Mouse (Mus musculus) hindbrain, embryonic 13.5 days (tissue): ENCODE data around the gene Focad. TPM values are rescaled to one million over a fixed set of nuclear protein-coding genes. Genes with fewer than 3 reads are reported as not detected.
"Not testable (repeated sequence)": the region's sequence is repeated elsewhere in the genome, so short reads cannot be mapped to it uniquely, and the experiment has no call there.

Experiments
- ATAC-seq: fragments of 200-750 bp; cut with Nextera tagmentation; 2 replicates; pipeline ENCODE4 v1.8.0; 2017; ENCODE audit warnings: moderate TSS enrichment; ENCODE audit not compliant: low FRiP score
- H3K27ac ChIP-seq: fragments of 300-500 bp; sonication (generic); 2 replicates; pipeline ENCODE4 v1.5.1; 2015; ENCODE audit warnings: inconsistent platforms, mild to moderate bottlenecking, moderate library complexity
- H3K27me3 ChIP-seq: fragments of 300-500 bp; sonication (generic); 2 replicates; pipeline ENCODE4 v1.6.1; 2015; ENCODE audit warnings: mild to moderate bottlenecking, inconsistent platforms
- H3K36me3 ChIP-seq: fragments of 300-500 bp; sonication (generic); 2 replicates; pipeline ENCODE4 v1.6.1; 2015; ENCODE audit warnings: mild to moderate bottlenecking, inconsistent platforms
- H3K4me1 ChIP-seq: fragments of 300-500 bp; sonication (generic); replicated peaks from 2 replicates; pipeline ENCODE4 v1.6.1; 2015; ENCODE audit warnings: inconsistent platforms
- H3K4me2 ChIP-seq: fragments of 300-500 bp; sonication (generic); 2 replicates; pipeline ENCODE4 v1.6.1; 2015; ENCODE audit warnings: inconsistent platforms, mild to moderate bottlenecking, moderate library complexity
- H3K4me3 ChIP-seq: fragments of 300-500 bp; sonication (generic); 2 replicates; pipeline ENCODE4 v1.5.1; 2015; ENCODE audit warnings: mild to moderate bottlenecking, inconsistent platforms
- H3K9ac ChIP-seq: fragments of 300-500 bp; sonication (generic); 2 replicates; pipeline ENCODE4 v1.6.1; 2015; ENCODE audit warnings: mild to moderate bottlenecking, inconsistent platforms
- H3K9me3 ChIP-seq: fragments of 300-500 bp; sonication (generic); 2 replicates; pipeline ENCODE4 v1.6.1; 2016; ENCODE audit warnings: inconsistent platforms
- WGBS: fragments of 180-500 bp; shearing (Covaris S2); methylation state at CpG from one replicate; pipeline ENCODE4 v1.1.7; 2015; 5-methylcytosine and 5-hydroxymethylcytosine counted together
- polyA plus RNA-seq: library from polyadenylated mRNA; unstranded; fragments of >200 nt; fragmentation: Nextera tagmentation; extraction: Ambion mirVana; gene quantifications from 2 replicates; pipeline ENCODE4 v1.2.1, GENCODE M21; 2015

Focad gene
- polyA plus RNA-seq, 1 experiment from 2014 or later = 11.2 TPM

- H3K9me3 ChIP-seq = no peaks in the 10 kb centered on the region
- peak; percentile 74 for ATAC-seq
- no peaks in the 10 kb centered on the region for H3K27me3 ChIP-seq
- H3K36me3 ChIP-seq = no peaks in the 10 kb centered on the region
- no peak overlapping the region for H3K4me3 ChIP-seq
- peak overlapping the region; percentile 69 for H3K27ac ChIP-seq
- H3K9ac ChIP-seq = no peak overlapping the region
- 37% methylated on average over 11 of the region's 11 CpGs for WGBS
- H3K4me2 ChIP-seq = 0 out of 2 replicates have a peak overlapping the region, but pooled peaks have one; percentile 6
- 0 out of 2 replicates have a peak, but pooled peaks cover 16% of the 10 kb centered on the region for H3K4me1 ChIP-seq
These were observed 250.0 kb downstream of the Focad start for GRCm38 (mm10) chr4:88344468-88344867.

- Histone ChIP-seq H3K4me2 (no peak overlapping the region), H3K4me3 (no peak overlapping the region), H3K9ac (no peak overlapping the region), H3K27me3 (no peaks in the 10 kb centered on the region), H3K27ac (no peak overlapping the region), H3K36me3 (no peaks in the 10 kb centered on the region), H3K4me1 (0 out of 2 replicates have a peak, but pooled peaks cover 16% of the 10 kb centered on the region), H3K9me3 (no peaks in the 10 kb centered on the region)
- 55% methylated on average over 4 of the region's 4 CpGs for WGBS
- no peak for ATAC-seq
These were observed 250.6 kb downstream of the Focad start for GRCm38 (mm10) chr4:88345065-88345464.

GRCm38 (mm10) chr4:88345938-88346337, 251.5 kb downstream of the Focad start:
- WGBS = 75% methylated on average over 8 of the region's 8 CpGs
- no peaks in the 10 kb centered on the region for H3K27me3 ChIP-seq
- H3K9ac ChIP-seq = no peak overlapping the region
- H3K9me3 ChIP-seq = no peaks in the 10 kb centered on the region
- H3K4me2 ChIP-seq = no peak overlapping the region
- 0 out of 2 replicates have a peak, but pooled peaks cover 16% of the 10 kb centered on the region for H3K4me1 ChIP-seq
- no peak overlapping the region for H3K27ac ChIP-seq
- no peak overlapping the region for H3K4me3 ChIP-seq
- H3K36me3 ChIP-seq = no peaks in the 10 kb centered on the region
- ATAC-seq = no peak

DNA sequence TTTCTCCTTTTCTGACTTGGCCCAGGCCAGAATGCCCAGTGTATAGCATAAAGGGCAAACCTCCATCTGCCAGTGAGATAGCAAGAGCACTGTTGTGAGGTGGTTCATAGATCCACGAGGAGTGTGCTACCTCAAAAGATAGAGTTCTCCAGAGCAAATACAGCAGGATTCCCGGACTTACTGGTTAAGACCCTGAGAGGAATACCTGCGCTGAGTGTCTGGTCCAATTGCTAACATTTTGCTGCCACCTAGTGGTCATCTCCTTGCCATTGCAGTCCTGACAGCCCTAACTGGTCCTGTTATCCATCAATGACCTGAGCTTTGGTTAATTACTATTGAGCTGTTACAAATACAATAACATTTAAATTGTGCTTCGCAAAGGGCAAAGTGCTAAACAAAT, 256.5 kb downstream of the Focad start:
- Histone ChIP-seq H3K27ac (no peak overlapping the region), H3K4me1 (no peaks in the 10 kb centered on the region; the same call in 1 of the 2 replicates), H3K4me3 (no peak overlapping the region), H3K27me3 (no peaks in the 10 kb centered on the region), H3K9ac (no peak overlapping the region), H3K36me3 (no peaks in the 10 kb centered on the region), H3K9me3 (no peaks in the 10 kb centered on the region), H3K4me2 (no peak overlapping the region)
- ATAC-seq = peak; percentile 84
- WGBS = 4% methylated on average over 4 of the region's 4 CpGs

DNA sequence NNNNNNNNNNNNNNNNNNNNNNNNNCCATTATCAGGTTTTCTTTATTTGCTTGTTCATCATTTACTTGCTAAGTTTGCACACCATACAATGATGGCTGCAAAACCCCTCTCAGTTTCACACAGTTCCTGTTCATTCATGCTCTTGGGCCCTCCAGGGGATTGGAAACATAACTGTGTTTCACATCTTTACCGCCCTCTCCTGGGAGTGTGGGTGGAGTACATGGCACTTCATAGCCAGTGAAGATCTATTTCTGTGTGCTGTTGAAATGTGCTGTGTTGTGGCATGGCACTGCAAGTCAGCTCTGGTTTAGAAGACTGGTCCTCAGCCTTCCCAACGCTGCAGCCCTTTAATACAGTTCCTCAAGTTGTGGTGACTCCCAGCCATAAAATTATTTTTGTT, 262.2 kb downstream of the Focad start:
- no peaks in the 10 kb centered on the region; the same call in 1 of the 2 replicates for H3K4me1 ChIP-seq
- WGBS = 73% methylated on average over 2 of the region's 2 CpGs
- no peak overlapping the region for H3K4me2 ChIP-seq
- 0 out of 2 replicates have a peak, but pooled peaks cover 6% of the 10 kb centered on the region for H3K36me3 ChIP-seq
- no peak overlapping the region for H3K4me3 ChIP-seq
- ATAC-seq = no peak
- H3K27me3 ChIP-seq = no peaks in the 10 kb centered on the region
- H3K27ac ChIP-seq = no peak overlapping the region
- no peaks in the 10 kb centered on the region for H3K9me3 ChIP-seq
- no peak overlapping the region for H3K9ac ChIP-seq

DNA sequence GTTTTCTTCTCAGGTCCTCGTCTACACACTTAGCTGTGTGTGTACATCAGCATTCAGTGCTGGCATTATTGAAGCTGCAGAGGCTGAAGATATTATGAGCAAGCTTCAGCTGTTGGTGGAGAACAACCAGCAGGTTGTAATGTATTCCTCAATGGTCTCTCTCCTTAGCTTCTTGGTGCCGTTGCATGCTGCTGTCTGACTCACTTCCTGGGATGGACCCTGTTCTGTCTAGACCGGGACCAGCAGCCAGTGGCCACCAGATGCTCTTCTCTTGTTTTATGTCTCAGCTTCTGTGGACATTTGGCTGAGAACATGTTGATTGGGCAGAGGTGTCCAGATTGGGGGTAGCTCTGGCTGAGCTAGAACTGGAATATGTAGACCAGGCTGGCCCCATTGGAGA, 263.0 kb downstream of the Focad start:
- 97% methylated on average over 3 of the region's 3 CpGs for WGBS
- Histone ChIP-seq H3K36me3 (0 out of 2 replicates have a peak, but pooled peaks cover 6% of the 10 kb centered on the region), H3K9ac (no peak overlapping the region), H3K4me2 (no peak overlapping the region), H3K4me3 (no peak overlapping the region), H3K4me1 (no peaks in the 10 kb centered on the region; the same call in 1 of the 2 replicates), H3K27me3 (no peaks in the 10 kb centered on the region), H3K9me3 (no peaks in the 10 kb centered on the region), H3K27ac (no peak overlapping the region)
- no peak for ATAC-seq

DNA sequence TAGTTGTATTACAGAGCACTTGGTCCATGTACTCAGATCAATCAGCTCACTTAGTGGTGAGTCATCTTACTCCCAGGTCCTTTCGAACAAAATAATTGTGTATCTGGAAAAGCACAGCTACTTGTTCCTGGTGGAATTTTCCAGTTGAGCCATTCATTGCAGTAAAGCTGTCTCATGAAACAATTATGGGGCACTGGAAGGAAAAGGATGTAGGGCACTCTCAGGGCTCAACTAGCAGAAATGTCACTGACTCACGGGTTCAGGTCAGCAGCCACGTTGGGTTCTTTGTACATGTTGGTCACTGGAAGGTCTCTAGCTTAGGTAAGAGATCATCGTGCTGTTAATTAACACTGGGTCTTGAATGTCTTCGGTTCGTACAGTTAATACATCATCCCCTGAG, 275.5 kb downstream of the Focad start:
- H3K36me3 ChIP-seq = peaks cover 5% of the 10 kb centered on the region; the same call in 1 of the 2 replicates
- H3K4me2 ChIP-seq = no peak overlapping the region
- H3K4me3 ChIP-seq = no peak overlapping the region
- no peak overlapping the region for H3K27ac ChIP-seq
- WGBS = 89% methylated on average over 6 of the region's 6 CpGs
- peaks cover 7% of the 10 kb centered on the region for H3K4me1 ChIP-seq
- H3K9me3 ChIP-seq = no peaks in the 10 kb centered on the region
- H3K9ac ChIP-seq = no peak overlapping the region
- no peaks in the 10 kb centered on the region for H3K27me3 ChIP-seq
- ATAC-seq = no peak

DNA sequence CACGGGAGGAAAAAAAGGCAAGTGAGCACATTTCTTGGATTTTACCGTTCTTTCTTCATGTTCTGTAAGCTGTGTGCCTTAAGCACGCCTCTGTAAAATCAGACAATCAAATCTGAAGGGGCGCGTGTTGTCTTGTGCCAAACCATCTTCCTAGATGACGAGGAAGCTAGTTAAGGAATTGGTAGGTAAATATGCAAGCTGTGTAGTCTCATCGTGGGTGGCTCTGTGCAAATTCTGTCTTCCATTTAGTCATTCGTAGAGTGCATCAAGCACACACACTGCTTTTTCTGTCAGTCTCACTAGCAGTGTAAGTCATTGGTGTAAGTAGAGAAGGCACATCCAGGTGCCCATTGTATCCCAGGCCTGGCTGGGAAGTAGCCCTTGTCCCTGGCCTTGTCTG, 276.4 kb downstream of the Focad start:
- 85% methylated on average over 8 of the region's 8 CpGs for WGBS
- H3K4me3 ChIP-seq = no peak overlapping the region
- no peaks in the 10 kb centered on the region for H3K27me3 ChIP-seq
- H3K4me2 ChIP-seq = no peak overlapping the region
- H3K4me1 ChIP-seq = peaks cover 7% of the 10 kb centered on the region
- H3K36me3 ChIP-seq = peaks cover 5% of the 10 kb centered on the region; the same call in 1 of the 2 replicates
- H3K9ac ChIP-seq = no peak overlapping the region
- no peaks in the 10 kb centered on the region for H3K9me3 ChIP-seq
- H3K27ac ChIP-seq = peak overlapping the region; percentile 64; the same call in 1 of the 2 replicates
- no peak for ATAC-seq

GRCm38 (mm10) chr4:88372293-88373224, 278.1 kb downstream of the Focad start:
- Histone ChIP-seq H3K36me3 (peaks cover 5% of the 10 kb centered on the region; the same call in 1 of the 2 replicates), H3K9ac (no peak overlapping the region), H3K4me2 (no peak overlapping the region), H3K9me3 (no peaks in the 10 kb centered on the region), H3K27ac (peak overlapping the region; percentile 60; the same call in 1 of the 2 replicates), H3K27me3 (no peaks in the 10 kb centered on the region), H3K4me1 (peaks cover 7% of the 10 kb centered on the region), H3K4me3 (no peak overlapping the region)
- 51% methylated on average over 18 of the region's 18 CpGs for WGBS
- peak; percentile 54 for ATAC-seq

GRCm38 (mm10) chr4:88390036-88390435, 295.6 kb downstream of the Focad start:
- H3K36me3 ChIP-seq = peaks cover 12% of the 10 kb centered on the region; the same call in 1 of the 2 replicates
- WGBS = 83% methylated on average over 1 of the region's 1 CpGs
- H3K4me1 ChIP-seq = no peaks in the 10 kb centered on the region
- no peaks in the 10 kb centered on the region for H3K27me3 ChIP-seq
- no peak overlapping the region for H3K4me2 ChIP-seq
- ATAC-seq = no peak
- no peaks in the 10 kb centered on the region for H3K9me3 ChIP-seq
- H3K4me3 ChIP-seq = no peak overlapping the region
- H3K9ac ChIP-seq = no peak overlapping the region
- no peak overlapping the region for H3K27ac ChIP-seq

- H3K9ac ChIP-seq, H3K27me3 ChIP-seq, H3K4me1 ChIP-seq, H3K4me2 ChIP-seq, H3K9me3 ChIP-seq, ATAC-seq, H3K27ac ChIP-seq, H3K4me3 ChIP-seq: not testable (repeated sequence)
- 38% methylated on average over 1 of the region's 1 CpGs for WGBS
- peaks cover 12% of the 10 kb centered on the region; the same call in 1 of the 2 replicates for H3K36me3 ChIP-seq
These were observed 296.2 kb downstream of the Focad start for GRCm38 (mm10) chr4:88390596-88390995.

DNA sequence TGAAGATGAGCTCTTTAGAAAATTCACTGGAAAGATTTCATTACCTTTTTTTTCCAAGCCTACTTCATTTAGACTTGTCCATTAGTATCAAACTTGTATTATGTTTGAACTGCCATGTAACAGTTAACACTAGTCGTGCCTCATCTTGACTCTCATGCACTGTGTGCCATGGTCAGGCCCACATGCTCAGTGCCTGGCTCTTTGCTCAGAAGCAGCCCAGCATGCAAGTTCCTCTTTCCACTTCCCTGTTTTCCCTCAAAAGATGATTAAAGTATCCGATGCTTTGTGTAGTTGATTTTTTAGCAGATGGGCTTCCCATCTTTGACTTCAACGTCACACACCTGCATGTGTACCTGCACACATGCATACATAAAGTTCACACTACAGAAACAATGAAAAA, 301.3 kb downstream of the Focad start:
- WGBS = 93% methylated on average over 3 of the region's 3 CpGs
- H3K27ac ChIP-seq = no peak overlapping the region
- no peaks in the 10 kb centered on the region for H3K9me3 ChIP-seq
- no peak overlapping the region for H3K4me2 ChIP-seq
- no peak for ATAC-seq
- H3K9ac ChIP-seq = no peak overlapping the region
- peaks cover 12% of the 10 kb centered on the region; the same call in 1 of the 2 replicates for H3K36me3 ChIP-seq
- no peaks in the 10 kb centered on the region for H3K27me3 ChIP-seq
- no peak overlapping the region for H3K4me3 ChIP-seq
- H3K4me1 ChIP-seq = no peaks in the 10 kb centered on the region
